Mouse (Mus musculus) heart, postnatal 10 days (tissue): Measurements from ENCODE around the gene Gm44790. TPM values are rescaled to one million over a fixed set of nuclear protein-coding genes. Genes with fewer than 3 reads are reported as not detected.

Source experiments
- DNase-seq, 2 experiments: peaks; one replicate each; pipeline ENCODE4 v3.0.0; 2021
- intact Hi-C: fragments of 180-260 bp; cut with DNase I; formaldehyde crosslinking; loops from one replicate; pipeline ENCODE4 v1.15.1; 2025
- total RNA-seq, 2 experiments: library from RNA; stranded (reverse); gene quantifications; 2 replicates each; pipeline ENCODE4 v1.2.3; 2021

Gene Gm44790
- total RNA-seq, 2 experiments from 2014 or later: 0.93 TPM; not detected in 1

GRCm38 (mm10) chr6:86402681-86403607 lies 23.5 kb upstream of the Gm44790 start:
- DNase-seq: no peak
- intact Hi-C loops: no loop called here

- intact Hi-C loops: no loop called here
- peak; percentile 90 to 93 for DNase-seq
Observed at GRCm38 (mm10) chr6:86403728-86404099, 22.7 kb upstream of the Gm44790 start.

DNA sequence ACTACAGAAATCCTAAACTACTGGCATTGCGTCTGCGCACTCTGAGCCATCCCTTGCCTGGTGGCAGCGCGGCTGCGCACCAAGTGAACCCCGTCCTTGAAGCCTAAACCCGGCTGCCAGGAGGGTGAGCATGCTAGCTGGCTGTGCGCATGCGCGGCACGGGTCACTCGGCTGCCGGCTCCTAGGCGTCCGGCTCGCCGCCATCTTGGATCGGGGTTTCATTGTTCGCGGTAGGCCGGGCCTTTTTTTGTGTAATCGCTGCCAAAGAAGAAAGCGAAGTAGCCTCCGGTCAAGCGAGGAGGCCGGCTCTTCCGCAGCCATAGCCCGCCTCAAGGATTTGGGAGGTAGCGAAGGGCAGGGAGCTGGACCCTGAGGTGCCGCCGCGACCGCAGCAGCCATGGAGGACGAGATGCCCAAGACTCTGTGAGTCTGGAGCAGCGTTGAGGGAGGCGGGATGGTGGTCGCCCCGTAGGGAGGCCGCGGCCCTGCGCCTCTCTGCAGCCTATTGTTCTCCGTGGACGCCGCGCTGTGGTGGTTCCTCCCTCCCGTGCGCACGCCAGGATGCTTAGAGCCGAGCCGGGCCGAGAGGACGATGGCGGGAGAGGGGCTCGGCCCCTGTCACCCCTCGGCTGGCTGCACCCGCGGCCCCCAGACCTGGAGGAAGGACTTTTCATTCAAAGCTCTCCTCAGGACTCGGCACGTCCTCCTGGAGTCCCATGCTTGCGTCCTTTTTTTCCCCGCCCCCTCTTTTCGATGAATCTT lies 22.2 kb upstream of the Gm44790 start, which contains the start of gene Tia1:
Gene Tia1, plus strand, starts transcription at position 120 of the 762 bp plus-strand sequence.
- intact Hi-C loops: no loop called here
- DNase-seq: peak; percentile 98

DNA sequence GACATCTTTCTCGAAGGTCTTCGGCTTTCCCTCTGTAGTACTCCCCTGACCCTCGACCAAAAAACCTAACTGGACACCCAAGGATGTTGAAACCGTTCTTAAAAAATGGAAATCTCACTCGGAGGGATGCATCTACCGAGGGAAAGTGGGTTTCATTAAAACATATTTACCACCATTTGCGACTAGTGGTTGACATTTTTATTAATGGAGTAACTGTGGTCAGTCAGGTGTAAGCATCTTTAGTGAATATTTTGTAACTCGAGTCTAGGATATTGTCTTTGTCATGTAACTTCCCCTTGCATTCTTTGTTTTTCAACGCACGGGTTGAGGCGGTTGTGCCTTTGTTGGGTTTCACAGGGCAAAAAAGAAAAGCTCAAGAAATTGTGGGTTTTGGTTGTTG lies 21.5 kb upstream of the Gm44790 start:
- DNase-seq: peak in 1 of 2 experiments; percentile 25
- intact Hi-C loops: no loop called here

DNA sequence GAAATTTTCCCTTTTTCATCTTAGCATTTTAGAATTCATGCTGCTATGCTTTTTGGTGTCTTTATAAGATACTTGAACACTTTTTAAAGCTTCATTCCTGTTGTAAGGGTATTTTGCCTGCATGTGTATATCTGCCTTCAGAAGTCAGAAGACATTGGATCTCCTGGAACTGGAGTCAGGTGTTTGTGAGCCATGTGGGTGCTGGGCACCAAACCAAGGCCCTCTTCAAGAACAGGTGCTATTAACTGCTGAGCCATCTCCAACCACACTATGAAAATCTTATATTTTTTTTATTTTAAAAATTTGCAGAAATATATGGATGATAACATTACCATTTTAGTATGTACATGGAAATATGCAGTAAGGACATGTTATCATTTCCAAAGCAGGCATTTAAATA lies 20.2 kb upstream of the Gm44790 start:
- intact Hi-C loops: no loop called here
- no peak for DNase-seq

GRCm38 (mm10) chr6:86418711-86419110 lies 7.7 kb upstream of the Gm44790 start:
- intact Hi-C loops: no loop called here
- DNase-seq: no peak

- no peak for DNase-seq
- intact Hi-C loops: no loop called here
Observed at GRCm38 (mm10) chr6:86419239-86419638, 7.2 kb upstream of the Gm44790 start.

GRCm38 (mm10) chr6:86420491-86420890 lies 6.0 kb upstream of the Gm44790 start:
- intact Hi-C loops: no loop called here
- DNase-seq: no peak

GRCm38 (mm10) chr6:86431531-86431930 lies 5.1 kb downstream of the Gm44790 start:
- no peak for DNase-seq
- intact Hi-C loops: no loop called here

DNA sequence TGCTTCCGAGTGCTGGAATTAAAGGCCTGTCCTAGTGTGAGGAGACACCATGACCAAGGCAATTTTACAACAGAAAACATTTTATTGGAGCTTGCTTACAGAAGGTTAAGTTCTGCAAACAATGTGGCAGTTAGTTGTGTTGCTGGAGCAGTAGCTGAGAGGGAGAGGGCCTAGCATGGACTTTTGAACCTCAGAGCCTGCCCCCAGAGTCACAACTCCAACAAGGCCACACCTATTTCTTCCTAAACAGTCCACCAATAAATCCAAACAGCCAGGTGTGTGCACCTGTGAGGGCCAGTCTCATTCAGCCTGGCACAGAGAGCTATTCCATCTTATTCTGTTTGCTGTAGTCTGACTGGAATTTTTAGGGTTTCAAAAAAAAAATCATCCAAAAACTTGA lies 7.2 kb downstream of the Gm44790 start:
- DNase-seq: no peak
- intact Hi-C loops: no loop called here

- peak; percentile 63 to 70 for DNase-seq
- intact Hi-C loops: loop anchor here (5.0 kb wide), 1 partner anchor 245 kb away; the partner anchor contains the start of gene Snrnp27
Observed at GRCm38 (mm10) chr6:86437711-86438110, 11.3 kb downstream of the Gm44790 start.

- intact Hi-C loops: loop anchor here (5.0 kb wide), 1 partner anchor 244 kb away; the partner anchor contains the start of gene Snrnp27
- DNase-seq: peak; percentile 96 to 98
Observed at GRCm38 (mm10) chr6:86438272-86439118, 12.0 kb downstream of the Gm44790 start, which contains the start of gene C87436. Gene C87436 (plus strand): TSS chr6:86438374.

GRCm38 (mm10) chr6:86439119-86439496 lies 12.7 kb downstream of the Gm44790 start:
- no peak for DNase-seq
- intact Hi-C loops: loop anchor here (5.0 kb wide), 1 partner anchor 243 kb away; the partner anchor contains the start of gene Snrnp27

- intact Hi-C loops: loop anchor here (5.0 kb wide), 1 partner anchor 243 kb away; the partner anchor contains the start of gene Snrnp27
- no peak for DNase-seq
Observed at GRCm38 (mm10) chr6:86439531-86439930, 13.1 kb downstream of the Gm44790 start.

DNA sequence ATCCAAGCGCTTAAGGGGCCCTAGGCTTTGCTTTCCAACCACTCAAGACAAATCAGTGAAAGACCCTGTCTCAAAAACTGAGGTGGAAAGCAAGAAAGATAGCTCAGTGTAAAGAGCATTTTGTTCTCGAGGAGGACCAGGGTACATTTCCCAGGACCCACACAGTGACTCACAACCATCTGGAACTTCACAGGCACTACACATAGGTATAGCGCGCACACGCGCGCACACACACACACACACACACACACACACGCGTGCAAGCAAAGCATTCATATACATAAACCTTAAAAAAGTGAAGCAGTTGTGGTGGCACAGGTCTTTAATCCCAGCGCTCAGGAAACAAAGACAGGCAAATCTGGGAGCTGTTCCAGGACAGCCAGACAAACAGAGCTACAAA lies 15.1 kb downstream of the Gm44790 start:
- intact Hi-C loops: no loop called here
- DNase-seq: no peak

GRCm38 (mm10) chr6:86445551-86445950 lies 19.1 kb downstream of the Gm44790 start:
- intact Hi-C loops: no loop called here
- no peak for DNase-seq

- intact Hi-C loops: no loop called here
- DNase-seq: no peak
Observed at GRCm38 (mm10) chr6:86446927-86447568, 20.6 kb downstream of the Gm44790 start.

DNA sequence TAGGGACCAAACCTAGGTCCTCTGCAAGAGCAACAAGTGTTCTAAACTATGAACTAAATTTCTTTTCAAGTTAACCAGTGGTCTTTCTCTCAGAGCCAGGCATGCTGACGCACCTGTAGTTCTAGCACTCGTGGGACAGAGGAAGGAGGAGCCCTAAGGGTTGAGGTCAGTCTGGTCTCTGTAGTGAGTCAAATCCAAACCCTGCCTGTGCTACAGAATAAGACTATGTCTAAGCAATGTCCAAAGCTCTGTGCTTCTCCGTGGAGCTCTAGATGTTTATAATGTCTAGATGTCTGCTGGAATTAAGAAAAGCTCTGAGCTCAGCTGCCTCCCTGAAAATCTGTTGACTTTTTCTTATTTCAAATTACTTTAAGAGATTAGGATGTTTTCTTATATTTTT lies 30.3 kb downstream of the Gm44790 start:
- intact Hi-C loops: no loop called here
- no peak for DNase-seq

- DNase-seq: no peak
- intact Hi-C loops: no loop called here
Observed at GRCm38 (mm10) chr6:86463079-86463478, 36.6 kb downstream of the Gm44790 start.

GRCm38 (mm10) chr6:86471317-86471716 lies 44.9 kb downstream of the Gm44790 start:
- DNase-seq: no peak
- intact Hi-C loops: loop anchor here (5.0 kb wide), 1 partner anchor 201 kb away; no protein-coding TSS in a partner anchor
